Mouse (Mus musculus) G1E (cell line): ENCODE results near the gene Camk1. TPM values are rescaled to one million over a fixed set of nuclear protein-coding genes. Genes with fewer than 3 reads are reported as not detected.

Experiments used
- ATAC-seq: 2 replicates; pipeline ENCODE4 v1.8.0; 2016; ENCODE audit warnings: mild to moderate bottlenecking; ENCODE audit not compliant: insufficient number of reproducible peaks, poor library complexity, low FRiP score, severe bottlenecking; ENCODE audit errors: extremely low read depth
- DNase-seq: peaks from one replicate; pipeline ENCODE4 v3.0.0; 2012; ENCODE audit warnings: low spot score
- H3K27me3 ChIP-seq: 2 replicates; pipeline ENCODE4 v1.6.1; 2012; ENCODE audit warnings: mild to moderate bottlenecking, low read length, inconsistent platforms; ENCODE audit not compliant: insufficient read depth
- H3K36me3 ChIP-seq: replicated peaks from 2 replicates; pipeline ENCODE3; 2012; ENCODE audit warnings: mild to moderate bottlenecking, inconsistent platforms
- H3K4me1 ChIP-seq: 2 replicates; pipeline ENCODE4 v1.6.1; 2012; ENCODE audit warnings: low read depth, low read length, inconsistent platforms, mixed read lengths; ENCODE audit not compliant: insufficient read depth
- H3K4me3 ChIP-seq: 2 replicates; pipeline ENCODE4 v1.5.1; 2012; ENCODE audit warnings: low read depth, mild to moderate bottlenecking, inconsistent platforms, low read length, moderate library complexity, mixed read lengths
- H3K9me3 ChIP-seq: replicated peaks from 2 replicates; pipeline ENCODE4 v1.6.1; 2012; ENCODE audit warnings: inconsistent platforms
- CTCF ChIP-seq: IDR thresholded peaks from 2 replicates; pipeline ENCODE4 v1.5.1; 2012; ENCODE audit warnings: low read depth, low read length, inconsistent platforms, mixed read lengths
- GATA1 ChIP-seq: IDR thresholded peaks from 2 replicates; pipeline ENCODE4 v1.6.1; 2012; ENCODE audit warnings: borderline replicate concordance, low read length, inconsistent platforms, mixed read lengths
- GATA2 ChIP-seq: IDR thresholded peaks from 2 replicates; pipeline ENCODE4 v1.6.1; 2012; ENCODE audit warnings: low read depth, low read length, inconsistent platforms, borderline replicate concordance
- POLR2AphosphoS5 ChIP-seq: IDR thresholded peaks from 2 replicates; pipeline ENCODE4 v1.6.1; 2012; ENCODE audit warnings: low read depth, low read length, inconsistent platforms; ENCODE audit not compliant: insufficient replicate concordance
- TAL1 ChIP-seq: conservative IDR thresholded peaks from 2 replicates; pipeline ENCODE4 v1.6.1; 2012; ENCODE audit warnings: low read depth, low read length, inconsistent platforms, mixed read lengths
- polyA plus RNA-seq: library from polyadenylated mRNA; stranded (reverse); fragments of >175 nt; gene quantifications from 2 replicates; pipeline ENCODE4 v1.2.3, GENCODE M21; 2012
- total RNA-seq, 2 experiments: library from RNA; stranded (forward) in 1 of 2; stranded (reverse) in 1 of 2; fragments of 200-1000 nt in 1 of 2; fragments of >200 nt in 1 of 2; fragmentation: Nextera tagmentation in 1 of 2; gene quantifications; 2 replicates each; pipeline ENCODE4 v1.2.3; 2014 to 2017

Camk1 gene
- total and polyA plus RNA-seq, 3 experiments: 0.07 to 0.98 (median 0.82) TPM

DNA sequence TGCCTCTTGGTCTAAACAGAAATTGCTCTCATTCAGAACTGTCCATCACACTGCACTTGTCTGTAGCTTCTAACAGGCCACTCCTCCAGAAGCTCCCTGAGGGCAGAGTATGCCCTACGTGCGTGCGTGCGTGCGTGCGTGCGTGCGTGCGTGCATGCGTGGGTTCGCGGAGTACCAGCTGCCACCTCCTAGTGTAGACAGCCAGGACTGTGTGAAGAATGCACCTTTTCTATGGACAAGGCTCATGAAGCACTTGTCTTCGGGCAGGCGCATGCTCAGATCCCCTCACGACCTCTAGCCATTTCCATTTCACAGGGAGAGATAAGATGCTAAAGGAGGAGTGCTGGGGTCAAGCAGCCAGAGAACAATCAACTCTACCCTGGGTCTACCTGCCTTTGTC lies 54.4 kb downstream of the Camk1 start:
- peaks cover 20% of the 10 kb centered on the region for H3K27me3 ChIP-seq
- DNase-seq (no peak), ATAC-seq (no peak)
- TF ChIP-seq GATA1 (no peak), TAL1 (no peak), POLR2AphosphoS5 (no peak), GATA2 (no peak), CTCF (no peak)
- peaks cover 6% of the 10 kb centered on the region; the same call in 1 of the 2 replicates for H3K4me1 ChIP-seq
- no peaks in the 10 kb centered on the region for H3K9me3 ChIP-seq
- H3K36me3 ChIP-seq: no peaks in the 10 kb centered on the region
- no peak overlapping the region for H3K4me3 ChIP-seq

DNA sequence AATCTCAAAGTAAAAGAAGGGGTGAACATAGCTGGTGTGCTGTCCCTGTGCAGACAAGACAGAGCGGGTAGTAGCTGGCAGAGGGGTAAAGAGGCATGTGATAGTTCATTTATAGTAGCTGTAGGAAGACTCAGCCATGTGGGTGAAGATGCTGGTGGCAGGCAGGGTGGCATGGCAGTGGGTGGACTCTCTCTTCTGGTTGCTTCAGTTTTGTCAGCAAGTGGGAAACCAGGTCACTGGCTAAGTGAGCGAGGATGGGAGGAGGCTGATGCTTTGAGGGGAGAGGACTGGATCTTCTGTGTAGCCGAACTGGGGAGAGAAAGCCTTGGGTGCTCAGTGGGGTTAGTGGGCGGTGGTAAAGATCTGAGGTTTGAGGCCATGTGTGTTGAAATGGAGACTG lies 56.5 kb downstream of the Camk1 start:
- no peaks in the 10 kb centered on the region for H3K36me3 ChIP-seq
- TF ChIP-seq GATA2 (no peak), POLR2AphosphoS5 (no peak), GATA1 (no peak), TAL1 (no peak), CTCF (no peak)
- H3K9me3 ChIP-seq: no peaks in the 10 kb centered on the region
- no peak for DNase-seq
- H3K27me3 ChIP-seq: peaks cover 24% of the 10 kb centered on the region; the same call in 1 of the 2 replicates
- H3K4me3 ChIP-seq: no peak overlapping the region
- ATAC-seq: no peak
- H3K4me1 ChIP-seq: no peaks in the 10 kb centered on the region

DNA sequence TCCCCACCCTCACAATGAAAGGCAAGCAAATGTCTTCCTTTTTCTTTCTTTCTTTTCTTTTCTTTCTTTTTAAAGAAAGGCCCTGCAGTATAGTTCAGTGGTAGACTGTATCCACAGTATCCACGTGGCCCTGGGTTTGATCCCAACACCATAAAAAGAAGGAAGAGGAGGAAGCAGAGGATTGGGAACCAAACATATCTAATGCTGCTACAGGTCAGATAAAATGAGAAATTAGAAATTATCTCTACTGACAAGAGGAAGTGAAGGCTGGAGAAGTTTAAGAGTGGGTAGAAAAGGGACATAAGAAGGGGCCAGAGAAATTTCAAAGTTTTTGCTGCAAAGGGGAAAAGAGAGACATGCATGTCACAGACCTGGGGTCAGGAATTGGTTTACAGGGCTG lies 57.5 kb downstream of the Camk1 start:
- H3K4me1 ChIP-seq: no peaks in the 10 kb centered on the region
- ATAC-seq (no peak), DNase-seq (no peak)
- no peak overlapping the region for H3K4me3 ChIP-seq
- H3K9me3 ChIP-seq: no peaks in the 10 kb centered on the region
- H3K27me3 ChIP-seq: peaks cover 22% of the 10 kb centered on the region; the same call in 1 of the 2 replicates
- TF ChIP-seq GATA2 (no peak), POLR2AphosphoS5 (no peak)
- H3K36me3 ChIP-seq: no peaks in the 10 kb centered on the region

DNA sequence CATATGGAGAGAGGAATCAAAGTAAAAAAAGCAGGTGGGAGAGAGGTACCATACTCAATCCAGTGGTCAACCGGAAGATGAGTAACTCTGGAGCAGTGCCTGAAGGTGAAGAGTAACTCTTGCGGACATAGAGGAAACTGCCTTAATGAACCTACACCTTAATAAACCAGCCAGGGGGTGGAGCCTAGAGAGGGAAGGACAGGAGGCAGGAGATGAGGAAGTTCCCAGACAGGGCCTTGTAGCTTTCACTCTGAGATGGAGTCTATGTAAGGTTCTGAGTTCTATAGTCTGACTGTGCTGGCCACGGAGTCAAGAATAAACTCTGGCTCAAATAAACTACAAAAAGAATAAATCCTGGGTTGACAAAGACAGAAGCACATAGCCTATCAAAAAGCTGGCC lies 58.9 kb downstream of the Camk1 start:
- Histone ChIP-seq H3K9me3 (no peaks in the 10 kb centered on the region), H3K4me1 (no peaks in the 10 kb centered on the region), H3K36me3 (peaks cover 8% of the 10 kb centered on the region), H3K27me3 (peaks cover 22% of the 10 kb centered on the region; the same call in 1 of the 2 replicates), H3K4me3 (no peak overlapping the region)
- DNase-seq (no peak), ATAC-seq (no peak)
- TF ChIP-seq POLR2AphosphoS5: no peak
- TF ChIP-seq GATA1: no peak
- no peak for TF ChIP-seq TAL1
- TF ChIP-seq CTCF: no peak

Other genes starting within 250 kb of the Camk1 start
- not detected in 2 replicates for gene Lhfpl4, start 148.6 kb downstream of the Camk1 start, total RNA-seq (2014; fragmentation: Nextera tagmentation)
- 0.05 and 0.29 TPM in 2 replicates for gene Lhfpl4, start 148.6 kb downstream of the Camk1 start, total RNA-seq (2017)
- not detected in 2 replicates for gene Lhfpl4, start 148.6 kb downstream of the Camk1 start, polyA plus RNA-seq
- gene Mtmr14, start 106.1 kb downstream of the Camk1 start, total RNA-seq (2014; fragmentation: Nextera tagmentation): 21.1 and 21.8 TPM in 2 replicates
- gene Mtmr14, start 106.1 kb downstream of the Camk1 start, total RNA-seq (2017): 30.6 and 41.8 TPM in 2 replicates
- gene Mtmr14, start 106.1 kb downstream of the Camk1 start, polyA plus RNA-seq: 43.2 and 53.7 TPM in 2 replicates
- gene Cpne9, start 61.7 kb downstream of the Camk1 start, total RNA-seq (2014; fragmentation: Nextera tagmentation): 0.24 TPM in 1 of 2 replicates, not detected in the other
- gene Cpne9, start 61.7 kb downstream of the Camk1 start, total RNA-seq (2017): 0.11 TPM in 1 of 2 replicates, not detected in the other
- gene Cpne9, start 61.7 kb downstream of the Camk1 start, polyA plus RNA-seq: 0.04 TPM in 1 of 2 replicates, not detected in the other
- 46.5 and 56.0 TPM in 2 replicates for gene Brpf1, start 36.8 kb downstream of the Camk1 start, total RNA-seq (2014; fragmentation: Nextera tagmentation)
- gene Brpf1, start 36.8 kb downstream of the Camk1 start, total RNA-seq (2017): 26.5 and 26.9 TPM in 2 replicates
- gene Brpf1, start 36.8 kb downstream of the Camk1 start, polyA plus RNA-seq: 37.9 and 40.6 TPM in 2 replicates
- gene Ogg1, start 17.0 kb downstream of the Camk1 start, total RNA-seq (2014; fragmentation: Nextera tagmentation): 30.4 and 56.3 TPM in 2 replicates
- 10.9 and 11.5 TPM in 2 replicates for gene Ogg1, start 17.0 kb downstream of the Camk1 start, total RNA-seq (2017)
- 10.4 and 11.3 TPM in 2 replicates for gene Ogg1, start 17.0 kb downstream of the Camk1 start, polyA plus RNA-seq
- 33.2 and 35.2 TPM in 2 replicates for gene Tada3, start 33.9 kb upstream of the Camk1 start, total RNA-seq (2014; fragmentation: Nextera tagmentation)
- 15.7 and 18.2 TPM in 2 replicates for gene Tada3, start 33.9 kb upstream of the Camk1 start, total RNA-seq (2017)
- gene Tada3, start 33.9 kb upstream of the Camk1 start, polyA plus RNA-seq: 65.3 and 88.5 TPM in 2 replicates
- gene Arpc4, start 34.1 kb upstream of the Camk1 start, total RNA-seq (2014; fragmentation: Nextera tagmentation): 69.7 and 96.4 TPM in 2 replicates
- gene Arpc4, start 34.1 kb upstream of the Camk1 start, total RNA-seq (2017): 263 and 271 TPM in 2 replicates
- gene Arpc4, start 34.1 kb upstream of the Camk1 start, polyA plus RNA-seq: 247 and 264 TPM in 2 replicates
- 43.3 and 47.6 TPM in 2 replicates for gene Ttll3, start 45.3 kb upstream of the Camk1 start, total RNA-seq (2014; fragmentation: Nextera tagmentation)
- 20.5 and 22.7 TPM in 2 replicates for gene Ttll3, start 45.3 kb upstream of the Camk1 start, total RNA-seq (2017)
- 10.2 and 15.1 TPM in 2 replicates for gene Ttll3, start 45.3 kb upstream of the Camk1 start, polyA plus RNA-seq
- gene Rpusd3, start 75.4 kb upstream of the Camk1 start, total RNA-seq (2014; fragmentation: Nextera tagmentation): 8.7 and 20.2 TPM in 2 replicates
- 7.7 and 8.5 TPM in 2 replicates for gene Rpusd3, start 75.4 kb upstream of the Camk1 start, total RNA-seq (2017)
- gene Rpusd3, start 75.4 kb upstream of the Camk1 start, polyA plus RNA-seq: 113 TPM in 2 replicates
- not detected in 2 replicates for gene Cidec, start 91.8 kb upstream of the Camk1 start, total RNA-seq (2014; fragmentation: Nextera tagmentation)
- gene Cidec, start 91.8 kb upstream of the Camk1 start, total RNA-seq (2017): 0.06 and 0.27 TPM in 2 replicates
- gene Cidec, start 91.8 kb upstream of the Camk1 start, polyA plus RNA-seq: not detected in 2 replicates
- 19.4 and 21.7 TPM in 2 replicates for gene Jagn1, start 98.6 kb upstream of the Camk1 start, total RNA-seq (2014; fragmentation: Nextera tagmentation)
- gene Jagn1, start 98.6 kb upstream of the Camk1 start, total RNA-seq (2017): 12.9 and 14.0 TPM in 2 replicates
- gene Jagn1, start 98.6 kb upstream of the Camk1 start, polyA plus RNA-seq: 5.6 and 6.3 TPM in 2 replicates
- gene Il17re, start 114.5 kb upstream of the Camk1 start, total RNA-seq (2014; fragmentation: Nextera tagmentation): not detected in 2 replicates
- 0.17 and 0.22 TPM in 2 replicates for gene Il17re, start 114.5 kb upstream of the Camk1 start, total RNA-seq (2017)
- gene Il17re, start 114.5 kb upstream of the Camk1 start, polyA plus RNA-seq: not detected in 2 replicates
- gene Il17rc, start 127.4 kb upstream of the Camk1 start, total RNA-seq (2014; fragmentation: Nextera tagmentation): not detected in 2 replicates
- not detected in 2 replicates for gene Il17rc, start 127.4 kb upstream of the Camk1 start, total RNA-seq (2017)
- 0.07 and 0.17 TPM in 2 replicates for gene Il17rc, start 127.4 kb upstream of the Camk1 start, polyA plus RNA-seq
- 8.5 and 9.9 TPM in 2 replicates for gene Creld1, start 139.3 kb upstream of the Camk1 start, total RNA-seq (2014; fragmentation: Nextera tagmentation)
- gene Creld1, start 139.3 kb upstream of the Camk1 start, total RNA-seq (2017): 5.8 and 7.4 TPM in 2 replicates
- gene Creld1, start 139.3 kb upstream of the Camk1 start, polyA plus RNA-seq: 17.3 and 19.8 TPM in 2 replicates
- gene Prrt3, start 157.9 kb upstream of the Camk1 start, total RNA-seq (2014; fragmentation: Nextera tagmentation): not detected in 2 replicates
- under 0.01 and 0.12 TPM in 2 replicates for gene Prrt3, start 157.9 kb upstream of the Camk1 start, total RNA-seq (2017)
- not detected in 2 replicates for gene Prrt3, start 157.9 kb upstream of the Camk1 start, polyA plus RNA-seq
- gene Emc3, start 187.7 kb upstream of the Camk1 start, total RNA-seq (2014; fragmentation: Nextera tagmentation): 54.4 and 56.1 TPM in 2 replicates
- 34.8 and 37.1 TPM in 2 replicates for gene Emc3, start 187.7 kb upstream of the Camk1 start, total RNA-seq (2017)
- gene Emc3, start 187.7 kb upstream of the Camk1 start, polyA plus RNA-seq: 18.8 and 22.9 TPM in 2 replicates
- 47.2 and 83.5 TPM in 2 replicates for gene Fancd2, start 187.7 kb upstream of the Camk1 start, total RNA-seq (2014; fragmentation: Nextera tagmentation)
- gene Fancd2, start 187.7 kb upstream of the Camk1 start, total RNA-seq (2017): 32.9 and 41.1 TPM in 2 replicates
- 2.2 TPM in 2 replicates for gene Fancd2, start 187.7 kb upstream of the Camk1 start, polyA plus RNA-seq